Mouse (Mus musculus) cerebellum, adult 2 months (tissue): ENCODE results near the gene Gm47791.

Source experiments
- CTCF ChIP-seq: fragments of 200-500 bp; IDR thresholded peaks from 2 replicates; pipeline ENCODE4 v1.5.1; 2011; ENCODE audit warnings: low read depth, mild to moderate bottlenecking, control low read depth, low read length, moderate library complexity, borderline replicate concordance; ENCODE audit not compliant: insufficient read depth
- POLR2A ChIP-seq: fragments of 200-500 bp; IDR thresholded peaks from 2 replicates; pipeline ENCODE4 v1.6.1; 2011; ENCODE audit warnings: low read length, control low read depth, borderline replicate concordance; ENCODE audit not compliant: insufficient read depth

GRCm38 (mm10) chr1:82795702-82796443, 24.8 kb upstream of the Gm47791 start:
- TF ChIP-seq CTCF (no peak), POLR2A (no peak)
